ENCODE assay signal across 23 mouse cellular contexts in genomic region chr5:43052668-43053067, GRCm38 (mm10).
A peak's percentile ranks its signal among the peaks of the same experiment; 100 is the strongest.
DNase-seq lines count a peak whose midpoint lies in the region; ATAC-seq and TF ChIP-seq lines count a peak whose summit lies in the region.
"Had no signal": no experiment of that assay in that cellular context is flagged by ENCODE, and none has a peak within 500 bp of the region (broad histone marks: within the 10 kb centered on the region; RNA-seq: fewer than 3 reads in every experiment).

No protein-coding gene starts in this region.

- H3K27ac ChIP-seq in liver, adult 2 months (replicated peaks; ENCODE audit: insufficient read depth, low read depth, low read length) = peak overlapping the region; percentile 67
- no peak overlapping the region for H3K27ac ChIP-seq in intestine, embryonic 16.5 days (ENCODE audit: low read length)
- H3K27ac ChIP-seq in stomach, embryonic 16.5 days (ENCODE audit: low read length) = no peak overlapping the region
- H3K27ac ChIP-seq: embryonic facial prominence, embryonic 12.5 days; limb, embryonic 10.5 days; liver, embryonic 14.5 days; neural tube, embryonic 13.5 days had no signal

- no peak overlapping the region for H3K9ac ChIP-seq in liver, adult 2 months (ENCODE audit: low read depth, low read length)
- H3K9ac ChIP-seq in intestine, embryonic 16.5 days (ENCODE audit: low read depth, low read length) = no peak overlapping the region
- no peak overlapping the region for H3K9ac ChIP-seq in stomach, embryonic 16.5 days (ENCODE audit: low read length)
- H3K9ac ChIP-seq: embryonic facial prominence, embryonic 12.5 days; liver, embryonic 14.5 days; neural tube, embryonic 13.5 days had no signal

- no peak overlapping the region for H3K4me3 ChIP-seq in liver, adult 2 months (ENCODE audit: insufficient read depth, low read depth, low read length)
- H3K4me3 ChIP-seq in intestine, embryonic 16.5 days (ENCODE audit: low read length) = no peak overlapping the region
- H3K4me3 ChIP-seq in stomach, embryonic 16.5 days (replicated peaks; ENCODE audit: low read length) = no peak overlapping the region
- H3K4me3 ChIP-seq: embryonic facial prominence, embryonic 12.5 days; erythroblast, embryonic 14.5 days; limb, embryonic 10.5 days; megakaryocyte, embryonic 14.5 days; neural tube, embryonic 13.5 days had no signal

- no peak overlapping the region for H3K4me2 ChIP-seq in intestine, embryonic 16.5 days (ENCODE audit: low read depth, low read length)
- no peak overlapping the region for H3K4me2 ChIP-seq in stomach, embryonic 16.5 days (ENCODE audit: low read depth, low read length)
- H3K4me2 ChIP-seq: embryonic facial prominence, embryonic 12.5 days; heart, embryonic 11.5 days; neural tube, embryonic 13.5 days had no signal

- no peak for TF ChIP-seq POLR2A in liver, adult 2 months (IDR thresholded peaks at IDR 0.05; ENCODE audit: extremely low read depth, insufficient read depth, low read length)

- no peaks in the 10 kb centered on the region for H3K27me3 ChIP-seq in liver, adult 2 months (ENCODE audit: control insufficient read depth, insufficient read depth, low read length)
- H3K27me3 ChIP-seq in intestine, embryonic 16.5 days (replicated peaks; ENCODE audit: control insufficient read depth, insufficient read depth, low read length) = no peaks in the 10 kb centered on the region
- H3K27me3 ChIP-seq in stomach, embryonic 16.5 days (ENCODE audit: control insufficient read depth, insufficient read depth, low read length) = no peaks in the 10 kb centered on the region
- H3K27me3 ChIP-seq: embryonic facial prominence, embryonic 12.5 days; megakaryocyte, embryonic 14.5 days; neural tube, embryonic 13.5 days had no signal

- peaks cover 24% of the 10 kb centered on the region for H3K4me1 ChIP-seq in liver, adult 2 months (ENCODE audit: control insufficient read depth, insufficient read depth, low read length)
- H3K4me1 ChIP-seq in intestine, embryonic 16.5 days (ENCODE audit: control insufficient read depth, insufficient read depth, low read length) = no peaks in the 10 kb centered on the region
- no peaks in the 10 kb centered on the region for H3K4me1 ChIP-seq in stomach, embryonic 16.5 days (ENCODE audit: control insufficient read depth, insufficient read depth, low read length)
- H3K4me1 ChIP-seq: embryonic facial prominence, embryonic 12.5 days; neural tube, embryonic 13.5 days had no signal

- WGBS in liver, adult 2 months = 13% methylated on average over 1 of the region's 1 CpGs
- WGBS in intestine, embryonic 16.5 days = 25% methylated on average over 1 of the region's 1 CpGs
- WGBS in stomach, embryonic 16.5 days = 24% methylated on average over 1 of the region's 1 CpGs

- H3K36me3 ChIP-seq in liver, adult 2 months (ENCODE audit: control insufficient read depth, insufficient read depth, low read length) = no peaks in the 10 kb centered on the region
- H3K36me3 ChIP-seq in intestine, embryonic 16.5 days (ENCODE audit: control insufficient read depth, insufficient read depth, low read length) = no peaks in the 10 kb centered on the region
- no peaks in the 10 kb centered on the region for H3K36me3 ChIP-seq in stomach, embryonic 16.5 days (ENCODE audit: control insufficient read depth, insufficient read depth, low read length)
- H3K36me3 ChIP-seq: embryonic facial prominence, embryonic 12.5 days; G1E; limb, embryonic 10.5 days; neural tube, embryonic 13.5 days had no signal

- no peaks in the 10 kb centered on the region for H3K79me2 ChIP-seq in liver, adult 2 months (ENCODE audit: control insufficient read depth, insufficient read depth, low read length)

- no peak for TF ChIP-seq CTCF in liver, adult 2 months (IDR thresholded peaks at IDR 0.05; ENCODE audit: low read depth, low read length)

- DNase-seq in liver, adult 2 months (ENCODE audit: extremely low read depth, low read depth, low spot score) = peak; percentile 98
- DNase-seq in liver = no peak
- DNase-seq in kidney, postnatal 25 days = peak; percentile 49 to 62
- DNase-seq in frontal cortex, postnatal 36 days (ENCODE audit: low spot score in 2 of 2) = no peak
- no peak for DNase-seq in lung, postnatal 36 days
- DNase-seq: adrenal gland, postnatal 14 days; cerebellum, adult 9-11 months; heart, postnatal 10 days; lung, postnatal 14 days; midbrain, embryonic 14.5 days had no signal

- peak; percentile 53 for ATAC-seq in intestine, embryonic 16.5 days
- peak; percentile 76; the same call in 1 of the 2 replicates for ATAC-seq in stomach, embryonic 16.5 days (ENCODE audit: insufficient read depth, low FRiP score)
- ATAC-seq: CD4-positive, CD25-positive, alpha-beta regulatory T cell, adult 4 months; forebrain, embryonic 14.5 days; inflammation-experienced regulatory T-cells, adult 6 months had no signal

- H3K9me3 ChIP-seq in intestine, embryonic 16.5 days (ENCODE audit: control insufficient read depth, low read length) = no peaks in the 10 kb centered on the region
- H3K9me3 ChIP-seq in stomach, embryonic 16.5 days (replicated peaks; ENCODE audit: control insufficient read depth, low read length) = no peaks in the 10 kb centered on the region
- H3K9me3 ChIP-seq: embryonic facial prominence, embryonic 12.5 days; G1E; limb, embryonic 10.5 days; megakaryocyte, embryonic 14.5 days; neural tube, embryonic 13.5 days had no signal

Comparison
In these comparisons a context has a peak if more than half of its experiments do, and no peak if none do; other contexts are left out.
1. DNase-seq: peak in liver, adult 2 months (single experiment) and kidney, postnatal 25 days (2 of 2); none in liver (single experiment), frontal cortex, postnatal 36 days (0 of 2) and lung, postnatal 36 days (single experiment).